ENCODE assay signal across 9 mouse cellular contexts in genomic region chr6:86343656-86344055, GRCm38 (mm10). TPM values are rescaled to one million over a fixed set of nuclear protein-coding genes. Genes with fewer than 3 reads are reported as not detected.
A peak's percentile ranks its signal among the peaks of the same experiment; 100 is the strongest.
DNase-seq lines count a peak whose midpoint lies in the region; ATAC-seq lines count a peak whose summit lies in the region.
"Had no signal": no experiment of that assay in that cellular context is flagged by ENCODE, and none has a peak within 500 bp of the region (broad histone marks: within the 10 kb centered on the region; RNA-seq: fewer than 3 reads in every experiment).

No protein-coding gene starts in this region.

- 0 out of 2 replicates have a peak overlapping the region, but pooled peaks have one; percentile 11 for H3K4me3 ChIP-seq in hindbrain, embryonic 16.5 days (ENCODE audit: low read length)
- H3K4me3 ChIP-seq in neural tube, embryonic 15.5 days (replicated peaks) = no peak overlapping the region

- 9% methylated on average over 7 of the region's 7 CpGs for WGBS in hindbrain, embryonic 16.5 days
- WGBS in neural tube, embryonic 15.5 days = 12% methylated on average over 7 of the region's 7 CpGs

- peak overlapping the region; percentile 43 for H3K4me2 ChIP-seq in hindbrain, embryonic 16.5 days (ENCODE audit: low read length)
- H3K4me2 ChIP-seq in neural tube, embryonic 15.5 days = peak overlapping the region; percentile 36

- DNase-seq in heart, adult 11 months = peak; percentile 68
- DNase-seq in heart, adult 9 months (ENCODE audit: low spot score in 2 of 2) = no peak
- peak; percentile 24 for DNase-seq in retina, embryonic 14.5 days (ENCODE audit: low spot score)
- DNase-seq in retina, postnatal 1 day = no peak
- no peak for DNase-seq in ovary, postnatal 36 days (ENCODE audit: low spot score)
- DNase-seq in layer of hippocampus, adult 9-11 months = no peak

- H3K27me3 ChIP-seq in hindbrain, embryonic 16.5 days (replicated peaks; ENCODE audit: control insufficient read depth, insufficient read depth, low read length) = no peaks in the 10 kb centered on the region
- no peaks in the 10 kb centered on the region for H3K27me3 ChIP-seq in neural tube, embryonic 15.5 days (replicated peaks)

- no peak overlapping the region; the same call in 1 of the 2 replicates for H3K27ac ChIP-seq in hindbrain, embryonic 16.5 days (ENCODE audit: low read depth, low read length)
- H3K27ac ChIP-seq in neural tube, embryonic 15.5 days (replicated peaks) = no peak overlapping the region
- H3K27ac ChIP-seq: macrophage had no signal

- peak overlapping the region; percentile 14; the same call in 1 of the 2 replicates for H3K9ac ChIP-seq in hindbrain, embryonic 16.5 days (ENCODE audit: low read depth, low read length)
- H3K9ac ChIP-seq in neural tube, embryonic 15.5 days (replicated peaks) = no peak overlapping the region

- H3K9me3 ChIP-seq in hindbrain, embryonic 16.5 days (ENCODE audit: control insufficient read depth, low read length) = no peaks in the 10 kb centered on the region
- no peaks in the 10 kb centered on the region for H3K9me3 ChIP-seq in neural tube, embryonic 15.5 days (replicated peaks)

- peaks cover 5% of the 10 kb centered on the region; the same call in 1 of the 2 replicates for H3K4me1 ChIP-seq in hindbrain, embryonic 16.5 days (ENCODE audit: control insufficient read depth, insufficient read depth, low read depth, low read length)
- H3K4me1 ChIP-seq in neural tube, embryonic 15.5 days = peaks cover 6% of the 10 kb centered on the region; the same call in 1 of the 2 replicates

- H3K36me3 ChIP-seq in hindbrain, embryonic 16.5 days (ENCODE audit: control insufficient read depth, insufficient read depth, low read length) = no peaks in the 10 kb centered on the region
- H3K36me3 ChIP-seq in neural tube, embryonic 15.5 days = no peaks in the 10 kb centered on the region

- no peak for ATAC-seq in hindbrain, embryonic 16.5 days
- peak; percentile 11; the same call in 1 of the 2 replicates for ATAC-seq in neural tube, embryonic 15.5 days (ENCODE audit: low FRiP score)

RNA-seq across cellular contexts. Expression of gene Fam136a, which starts 21.8 kb away (rescaled TPM):
- 112 and 114 TPM in 2 replicates for polyA plus RNA-seq in hindbrain, embryonic 16.5 days (2015; fragmentation: Nextera tagmentation; extraction: Ambion mirVana)
- 112 and 116 TPM in 2 replicates for polyA plus RNA-seq in neural tube, embryonic 15.5 days (2015; fragmentation: Nextera tagmentation; extraction: Ambion mirVana)

RNA-seq across cellular contexts. Expression of gene Snrpg, which starts 27.4 kb away (rescaled TPM):
- 234 and 259 TPM in 2 replicates for polyA plus RNA-seq in hindbrain, embryonic 16.5 days (2015; fragmentation: Nextera tagmentation; extraction: Ambion mirVana)
- 344 and 348 TPM in 2 replicates for polyA plus RNA-seq in neural tube, embryonic 15.5 days (2015; fragmentation: Nextera tagmentation; extraction: Ambion mirVana)

RNA-seq across cellular contexts. Expression of gene Pcyox1, which starts 53.3 kb away (rescaled TPM):
- polyA plus RNA-seq in hindbrain, embryonic 16.5 days (2015; fragmentation: Nextera tagmentation; extraction: Ambion mirVana) = 88.4 and 92.7 TPM in 2 replicates
- 79.8 and 89.6 TPM in 2 replicates for polyA plus RNA-seq in neural tube, embryonic 15.5 days (2015; fragmentation: Nextera tagmentation; extraction: Ambion mirVana)

Comparison
In these comparisons a context has a peak if more than half of its experiments do, and no peak if none do; other contexts are left out.
1. DNase-seq: peak in heart, adult 11 months (single experiment) and retina, embryonic 14.5 days (single experiment); none in heart, adult 9 months (0 of 2), retina, postnatal 1 day (single experiment), ovary, postnatal 36 days (single experiment) and layer of hippocampus, adult 9-11 months (single experiment).